Mouse (Mus musculus) stomach, postnatal 0 days (tissue): ENCODE data around the gene Lypd3.

Source experiments
- CTCF ChIP-seq: IDR thresholded peaks from 2 replicates; pipeline ENCODE4 v1.5.1; 2016; ENCODE audit warnings: antibody characterized with exemption, low read depth, mild to moderate bottlenecking, moderate library complexity
- EP300 ChIP-seq: optimal IDR thresholded peaks from 2 replicates; pipeline ENCODE3; 2016; ENCODE audit warnings: antibody characterized with exemption

- TF ChIP-seq CTCF, result no peak
- TF ChIP-seq EP300, result no peak
Observed at GRCm38 (mm10) chr7:24659737-24660357, 23.5 kb downstream of the Lypd3 start.
